Mouse (Mus musculus): ENCODE data around the gene Prss34.

Gene Prss34

GRCm38 (mm10) chr17:25293495-25293894 lies 4.7 kb upstream of the Prss34 start:
- in situ Hi-C loops (cut with MboI; ENCODE audit: unreplicated experiment in 2 of 2): no loop called here

- in situ Hi-C loops (cut with MboI; ENCODE audit: unreplicated experiment in 2 of 2): no loop called here
Measured at GRCm38 (mm10) chr17:25294111-25294510, 4.1 kb upstream of the Prss34 start.

- in situ Hi-C loops (cut with MboI; ENCODE audit: unreplicated experiment in 2 of 2): loop anchor here in 1 of 2 experiments (25.0 kb wide), 1 partner anchor 1004 kb away; no protein-coding TSS in a partner anchor
Measured at GRCm38 (mm10) chr17:25308346-25308745, 10.2 kb downstream of the Prss34 start, which contains the start of gene Prss28. Prss28 (plus strand) TSS chr17:25308646.

- in situ Hi-C loops (cut with MboI; ENCODE audit: unreplicated experiment in 2 of 2): loop anchor here in 1 of 2 experiments (25.0 kb wide), 1 partner anchor 994 kb away; no protein-coding TSS in a partner anchor
Measured at GRCm38 (mm10) chr17:25318354-25318753, 20.2 kb downstream of the Prss34 start, which contains the start of gene Prss29. Prss29 (plus strand) TSS chr17:25318654.

- in situ Hi-C loops (cut with MboI; ENCODE audit: unreplicated experiment in 2 of 2): loop anchor here in 1 of 2 experiments (25.0 kb wide), 1 partner anchor 991 kb away; no protein-coding TSS in a partner anchor
Measured at GRCm38 (mm10) chr17:25320819-25321218, 22.6 kb downstream of the Prss34 start.

- in situ Hi-C loops (cut with MboI; ENCODE audit: unreplicated experiment in 2 of 2): loop anchor here in 1 of 2 experiments (25.0 kb wide), 1 partner anchor 989 kb away; no protein-coding TSS in a partner anchor
Measured at GRCm38 (mm10) chr17:25322930-25323329, 24.7 kb downstream of the Prss34 start.

GRCm38 (mm10) chr17:25332321-25332720 lies 34.1 kb downstream of the Prss34 start:
- in situ Hi-C loops (cut with MboI; ENCODE audit: unreplicated experiment in 2 of 2): no loop called here

GRCm38 (mm10) chr17:25333943-25334342 lies 35.7 kb downstream of the Prss34 start:
- in situ Hi-C loops (cut with MboI; ENCODE audit: unreplicated experiment in 2 of 2): no loop called here

- in situ Hi-C loops (cut with MboI; ENCODE audit: unreplicated experiment in 2 of 2): no loop called here
Measured at GRCm38 (mm10) chr17:25338218-25338617, 40.0 kb downstream of the Prss34 start.

GRCm38 (mm10) chr17:25340003-25340402 lies 41.8 kb downstream of the Prss34 start:
- in situ Hi-C loops (cut with MboI; ENCODE audit: unreplicated experiment in 2 of 2): no loop called here

GRCm38 (mm10) chr17:25341490-25341889 lies 43.3 kb downstream of the Prss34 start:
- in situ Hi-C loops (cut with MboI; ENCODE audit: unreplicated experiment in 2 of 2): no loop called here

- in situ Hi-C loops (cut with MboI; ENCODE audit: unreplicated experiment in 2 of 2): no loop called here
Measured at GRCm38 (mm10) chr17:25345462-25345861, 47.3 kb downstream of the Prss34 start, which contains the start of gene Tpsab1. Tpsab1 (minus strand) TSS chr17:25345562.

Data from v-Abl transformed pro-B cells (cell line).